Mouse (Mus musculus) regulatory T cell (primary cell): ENCODE data around the gene Slc44a5.

Source experiments
- in situ Hi-C: fragments of 300-600 bp; cut with MboI, MseI; formaldehyde crosslinking; loops from one replicate; pipeline ENCODE4 v1.15.1; 2025; ENCODE audit warnings: high pct_unique_total_duplicates

Gene Slc44a5

GRCm38 (mm10) chr3:154092466-154092865, 119.2 kb downstream of the Slc44a5 start:
- in situ Hi-C loops, result no loop called here

GRCm38 (mm10) chr3:154093745-154094322, 120.6 kb downstream of the Slc44a5 start:
- in situ Hi-C loops, result no loop called here

- in situ Hi-C loops, result loop anchor here (10.0 kb wide), 1 partner anchor 127 kb away; the partner anchor contains the start of gene Slc44a5
Observed at GRCm38 (mm10) chr3:154101671-154102070, 128.4 kb downstream of the Slc44a5 start.

- in situ Hi-C loops, result no loop called here
Observed at GRCm38 (mm10) chr3:154110528-154110927, 137.3 kb downstream of the Slc44a5 start.

- in situ Hi-C loops, result no loop called here
Observed at GRCm38 (mm10) chr3:154111221-154111620, 138.0 kb downstream of the Slc44a5 start.

- in situ Hi-C loops, result no loop called here
Observed at GRCm38 (mm10) chr3:154114991-154115390, 141.8 kb downstream of the Slc44a5 start.

- in situ Hi-C loops, result no loop called here
Observed at GRCm38 (mm10) chr3:154115478-154115877, 142.2 kb downstream of the Slc44a5 start.

- in situ Hi-C loops, result no loop called here
Observed at GRCm38 (mm10) chr3:154116000-154116399, 142.8 kb downstream of the Slc44a5 start.

GRCm38 (mm10) chr3:154118992-154119603, 145.9 kb downstream of the Slc44a5 start:
- in situ Hi-C loops, result no loop called here

- in situ Hi-C loops, result no loop called here
Observed at GRCm38 (mm10) chr3:154122531-154122930, 149.3 kb downstream of the Slc44a5 start.

- in situ Hi-C loops, result no loop called here
Observed at GRCm38 (mm10) chr3:154124890-154125575, 151.8 kb downstream of the Slc44a5 start.

GRCm38 (mm10) chr3:154125768-154126376, 152.6 kb downstream of the Slc44a5 start:
- in situ Hi-C loops, result no loop called here

- in situ Hi-C loops, result no loop called here
Observed at GRCm38 (mm10) chr3:154127246-154127645, 154.0 kb downstream of the Slc44a5 start.

- in situ Hi-C loops, result no loop called here
Observed at GRCm38 (mm10) chr3:154129036-154129435, 155.8 kb downstream of the Slc44a5 start.

GRCm38 (mm10) chr3:154130431-154131114, 157.3 kb downstream of the Slc44a5 start:
- in situ Hi-C loops, result no loop called here

GRCm38 (mm10) chr3:154133986-154134385, 160.8 kb downstream of the Slc44a5 start:
- in situ Hi-C loops, result no loop called here

GRCm38 (mm10) chr3:154134701-154135100, 161.5 kb downstream of the Slc44a5 start:
- in situ Hi-C loops, result no loop called here

- in situ Hi-C loops, result no loop called here
Observed at GRCm38 (mm10) chr3:154136501-154136900, 163.3 kb downstream of the Slc44a5 start.

- in situ Hi-C loops, result no loop called here
Observed at GRCm38 (mm10) chr3:154141346-154141745, 168.1 kb downstream of the Slc44a5 start.

GRCm38 (mm10) chr3:154142618-154143017, 169.4 kb downstream of the Slc44a5 start:
- in situ Hi-C loops, result no loop called here

GRCm38 (mm10) chr3:154145750-154146149, 172.5 kb downstream of the Slc44a5 start:
- in situ Hi-C loops, result no loop called here

GRCm38 (mm10) chr3:154149778-154150177, 176.5 kb downstream of the Slc44a5 start:
- in situ Hi-C loops, result no loop called here
